Mouse (Mus musculus) spleen, adult 18-20 months (tissue): ENCODE measurements around the gene Tmprss7.

Experiments used
- DNase-seq, 2 experiments: peaks; one replicate each; pipeline ENCODE4 v3.0.0; 2022; ENCODE audit warnings: mixed read lengths in 2 of 2

The Tmprss7 gene

GRCm38 (mm10) chr16:45623230-45623629, 70.2 kb downstream of the Tmprss7 start:
- no peak for DNase-seq

DNA sequence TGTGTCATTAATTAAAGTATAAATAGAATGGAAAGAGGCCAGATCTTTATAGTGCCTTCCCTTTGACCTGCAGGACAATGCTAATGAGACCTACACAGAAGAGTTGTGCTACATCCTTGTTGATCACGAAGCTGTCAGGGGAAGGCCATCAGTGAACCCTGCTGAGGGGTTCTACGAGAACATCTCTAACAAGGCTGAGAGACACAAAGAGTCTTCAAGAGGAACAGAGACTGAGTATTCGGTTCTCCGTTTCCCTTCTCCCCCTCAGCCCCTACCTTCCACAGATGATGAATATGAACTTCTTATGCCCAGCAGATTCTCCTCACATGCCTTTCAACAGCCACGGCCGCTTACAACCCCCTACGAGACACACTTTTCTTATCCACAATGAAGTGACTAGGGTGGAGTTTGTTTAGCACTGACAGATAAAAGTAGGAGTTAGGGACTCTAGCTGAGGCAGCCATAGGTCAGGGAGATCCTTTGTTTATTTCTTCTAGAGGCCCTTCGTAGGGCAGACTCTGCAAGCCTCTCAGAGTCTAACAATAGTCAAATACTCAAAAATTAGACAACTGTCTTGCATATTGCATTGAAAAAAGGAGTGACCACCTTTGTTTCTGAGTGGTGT, 73.6 kb downstream of the Tmprss7 start:
- no peak for DNase-seq

GRCm38 (mm10) chr16:45615944-45616343, 77.5 kb downstream of the Tmprss7 start:
- no peak for DNase-seq

DNA sequence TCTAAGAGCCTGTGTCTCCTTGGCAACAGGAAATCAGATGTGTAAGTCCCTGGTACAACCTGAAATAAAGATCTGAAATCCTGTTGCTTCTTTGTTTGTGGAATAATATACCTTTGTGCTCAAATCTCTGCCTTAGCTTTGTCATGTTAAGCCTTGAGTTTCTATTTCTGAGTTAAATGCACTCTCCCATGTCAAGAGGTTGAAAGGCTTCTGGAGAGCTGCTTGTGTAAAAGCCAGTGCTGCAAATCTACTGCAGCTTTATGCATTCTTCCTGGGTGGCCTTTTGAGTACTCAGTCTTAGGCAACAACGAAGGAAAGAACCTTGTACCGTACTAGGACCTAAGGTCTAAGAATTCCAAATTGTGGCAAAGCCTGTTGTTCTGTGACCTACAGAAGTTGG, 80.2 kb downstream of the Tmprss7 start:
- no peak for DNase-seq

- no peak for DNase-seq
Measured at GRCm38 (mm10) chr16:45610267-45610666, 83.2 kb downstream of the Tmprss7 start, which contains the start of gene Gcsam. Gene Gcsam, plus strand, starts transcription at chr16:45610380.

- DNase-seq = peak in 1 of 2 experiments; percentile 13
Measured at GRCm38 (mm10) chr16:45609300-45609699, 84.2 kb downstream of the Tmprss7 start.

DNA sequence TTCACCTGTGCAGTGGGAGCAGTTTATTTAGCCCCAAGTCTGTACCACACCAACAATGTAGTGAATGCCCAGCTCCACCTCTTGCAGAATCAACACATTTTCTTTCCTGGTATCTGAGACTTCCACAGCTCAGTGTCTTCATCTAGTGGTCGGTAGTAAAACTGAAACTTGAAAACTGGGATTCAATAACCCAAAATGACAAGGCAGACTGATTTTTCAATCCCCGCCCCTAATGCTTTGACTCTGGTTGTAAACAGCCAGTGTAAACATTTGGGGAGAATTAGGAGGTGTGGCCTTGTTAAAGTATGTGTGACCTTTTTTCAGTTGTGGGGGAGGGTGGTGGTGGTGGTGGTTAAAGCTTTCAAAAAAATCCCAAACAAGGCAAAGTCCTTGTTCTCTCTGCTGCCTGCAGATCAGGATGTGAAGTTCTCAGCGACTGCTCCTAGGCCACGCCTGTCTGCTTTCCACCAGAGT, 84.9 kb downstream of the Tmprss7 start:
- no peak for DNase-seq
